Mouse (Mus musculus) adrenal gland, postnatal 36 days (tissue): ENCODE measurements around the gene Ak1. TPM values are rescaled to one million over a fixed set of nuclear protein-coding genes. Genes with fewer than 3 reads are reported as not detected.
A peak's percentile ranks its signal among the peaks of the same experiment; 100 is the strongest.

Experiments used
- DNase-seq, 2 experiments: peaks; one replicate each; pipeline ENCODE4 v3.0.0; 2021; ENCODE audit warnings: mixed read lengths in 1 of 2
- total RNA-seq, 2 experiments: library from RNA; stranded (reverse); gene quantifications; 2 replicates each; pipeline ENCODE4 v1.2.3; 2021

Ak1 gene
- total RNA-seq, 2 experiments from 2014 or later: 49.4 to 50.0 TPM

DNA sequence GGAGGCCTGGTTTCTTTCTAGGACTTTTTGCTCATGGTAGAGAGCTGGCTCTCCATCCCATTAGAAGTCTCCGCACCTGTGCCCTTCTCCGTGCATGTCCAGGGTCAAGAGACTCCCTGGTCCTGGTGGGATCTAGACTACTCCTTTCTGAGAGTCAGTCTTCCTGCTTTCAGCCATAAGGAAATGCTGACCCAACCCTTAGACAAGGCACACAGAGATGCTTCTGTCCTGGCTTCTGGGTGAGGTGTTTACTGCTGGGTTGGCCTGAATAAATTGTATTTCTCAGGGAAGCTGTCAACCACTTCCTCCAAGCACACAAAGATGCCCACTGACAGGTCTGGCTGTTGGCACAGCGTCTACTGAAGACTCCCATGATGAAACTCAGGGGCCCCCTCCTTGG lies 22.1 kb upstream of the Ak1 start, which contains the start of gene St6galnac6:
Gene St6galnac6, plus strand, starts transcription at position 301 of the 400 bp plus-strand sequence.
- no peak for DNase-seq

DNA sequence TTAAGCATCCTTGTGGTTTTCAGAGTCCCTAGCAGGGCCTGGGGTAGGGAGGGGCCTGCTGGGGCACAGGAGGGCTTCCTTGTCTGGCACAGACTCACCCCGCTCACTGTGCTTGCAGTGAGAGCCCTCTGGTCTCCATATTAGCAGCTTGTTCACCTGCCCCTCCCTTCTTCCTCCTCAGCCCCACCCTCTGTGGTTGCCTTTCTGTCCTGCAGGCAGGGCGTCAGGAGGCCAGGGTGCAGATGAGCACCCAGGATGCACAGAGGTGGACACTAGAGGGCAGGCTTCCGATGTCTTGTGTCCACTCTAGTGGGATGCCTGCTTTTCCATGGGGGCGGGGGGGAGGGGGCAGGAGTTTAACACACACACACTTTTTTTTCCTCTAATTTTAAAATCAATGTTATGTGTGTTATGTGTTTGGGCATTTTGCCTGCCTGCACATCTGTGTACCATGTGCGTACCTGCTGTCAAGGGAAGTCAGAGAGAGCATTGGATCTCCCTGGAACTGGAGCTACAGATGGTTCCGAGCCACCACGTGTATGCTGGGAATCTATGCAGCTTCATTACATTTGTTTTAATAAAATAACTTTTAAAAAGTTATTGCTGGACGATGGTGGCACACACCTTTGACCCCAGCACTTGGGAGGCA lies 20.0 kb upstream of the Ak1 start:
- DNase-seq: peak; percentile 52 to 69

DNA sequence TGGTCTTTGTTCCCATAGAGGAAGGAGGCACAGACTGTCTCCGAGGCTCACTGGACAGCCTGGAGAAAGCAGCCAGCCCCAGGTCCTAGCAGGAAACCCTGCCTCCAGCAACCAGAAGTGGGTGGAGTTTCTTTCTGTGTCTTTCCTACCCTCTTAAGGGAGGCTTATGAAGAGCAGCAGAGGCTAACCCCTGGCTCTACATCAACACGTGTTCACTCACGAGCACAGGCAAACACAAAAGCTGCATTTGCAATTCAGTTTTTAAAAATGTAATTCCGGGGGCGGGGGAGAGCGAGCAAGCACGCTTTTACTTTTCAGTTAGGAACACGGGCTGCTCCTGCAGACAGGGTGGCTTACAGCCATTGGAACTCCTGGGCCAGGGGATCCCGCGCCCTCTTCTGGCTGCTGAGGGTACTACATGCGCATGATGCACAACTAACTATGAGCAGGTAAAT lies 18.9 kb upstream of the Ak1 start:
- peak; percentile 91 for DNase-seq

DNA sequence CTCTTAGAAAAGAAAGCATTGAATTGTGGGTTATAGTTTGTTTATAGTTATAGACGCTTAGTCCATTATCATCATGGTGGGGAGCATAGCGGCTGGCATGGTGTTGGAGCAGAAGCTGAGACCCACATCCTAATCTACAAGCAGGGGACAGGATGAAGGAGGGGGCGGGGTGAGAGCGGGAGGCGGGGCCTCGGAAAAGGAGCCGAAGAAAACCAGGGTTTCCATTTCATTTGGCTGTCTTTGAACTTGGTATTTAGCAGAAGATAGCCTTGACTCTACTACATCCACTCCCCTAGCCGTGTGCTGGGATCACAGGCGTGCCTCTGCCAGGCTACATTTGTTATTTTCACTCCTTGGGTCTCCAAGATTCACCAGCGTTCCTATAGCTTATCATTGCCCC lies 16.9 kb upstream of the Ak1 start:
- no peak for DNase-seq

DNA sequence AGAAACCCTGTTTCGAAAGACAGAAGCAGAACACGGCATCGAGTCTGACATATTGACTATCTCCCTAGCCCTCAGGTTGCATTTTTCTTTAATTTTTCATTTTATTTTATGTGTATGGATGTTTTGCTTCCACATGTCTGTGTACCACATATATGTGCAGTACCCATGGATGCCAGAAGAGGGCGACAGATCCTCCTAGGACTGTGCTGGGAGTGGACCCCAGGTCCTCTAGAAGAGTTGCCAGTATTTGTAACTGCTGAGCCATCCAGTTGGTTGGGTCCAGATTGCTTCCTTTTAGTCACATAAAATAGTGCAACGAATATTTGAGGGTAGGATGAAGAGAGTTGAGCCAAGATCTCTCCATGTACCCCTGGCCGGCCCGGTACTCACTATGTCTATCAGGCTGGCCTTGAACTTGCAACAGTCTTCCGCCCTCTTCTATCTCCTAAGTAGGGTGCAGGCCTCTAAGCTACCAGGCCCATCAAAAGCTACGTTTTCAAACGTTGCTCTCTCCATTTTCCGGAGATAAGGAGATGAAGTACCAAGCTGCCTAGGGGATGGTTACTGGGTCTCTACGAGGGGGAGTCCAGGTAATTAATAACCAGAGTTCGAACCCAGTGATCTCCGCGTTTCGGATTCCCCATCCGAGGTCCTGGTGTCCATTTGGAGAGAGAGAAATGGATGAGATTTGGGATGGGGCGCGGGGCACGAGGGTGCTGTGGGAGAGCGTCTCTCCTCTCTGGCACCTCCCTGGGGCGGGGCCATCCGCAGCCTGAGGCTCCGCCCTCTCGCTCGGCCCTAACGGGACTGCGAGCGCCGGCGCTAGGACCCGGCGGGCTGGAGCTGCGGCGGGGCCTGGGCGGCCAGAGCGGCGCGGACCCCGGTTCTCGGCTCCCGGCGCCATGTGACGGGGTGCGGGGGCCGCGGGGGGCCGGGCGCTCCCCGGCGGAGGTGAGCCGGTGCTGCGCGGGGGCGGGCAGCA lies 15.1 kb upstream of the Ak1 start:
- DNase-seq: peak; percentile 91 to 97

DNA sequence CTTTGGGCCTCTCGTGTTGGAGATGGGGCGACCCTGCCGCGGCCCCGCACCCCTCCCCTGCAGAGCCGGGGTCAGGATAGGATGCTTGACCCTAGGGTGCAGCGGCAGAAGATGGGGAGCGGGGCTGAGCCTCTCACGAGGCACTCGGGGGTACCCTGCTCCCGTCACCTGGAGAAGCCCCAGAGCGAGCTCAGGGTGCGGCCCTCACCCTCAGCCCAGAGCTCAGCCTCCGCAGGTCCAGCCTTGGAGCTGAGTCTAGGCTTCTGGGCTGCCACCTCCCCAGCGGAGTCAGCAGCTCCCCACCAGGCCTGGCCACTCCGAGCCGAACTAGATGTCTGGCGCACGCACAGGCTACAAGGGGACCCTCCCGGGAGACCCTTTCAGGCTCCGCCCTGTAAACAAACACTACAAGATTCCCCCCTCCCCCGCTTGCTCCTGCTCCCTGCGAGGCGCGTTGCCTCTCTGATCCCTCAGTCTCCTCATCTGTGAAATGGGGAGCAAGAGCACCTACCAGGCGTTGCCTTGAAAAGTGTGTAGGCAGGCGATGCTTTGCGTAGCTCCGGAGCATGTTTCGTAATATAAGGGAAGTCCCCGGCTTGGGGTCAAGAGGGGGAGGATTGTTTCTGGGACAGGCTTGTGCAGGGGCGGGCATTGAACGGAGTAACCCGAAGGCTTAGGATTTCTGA lies 14.2 kb upstream of the Ak1 start:
- DNase-seq: peak; percentile 34 to 60

DNA sequence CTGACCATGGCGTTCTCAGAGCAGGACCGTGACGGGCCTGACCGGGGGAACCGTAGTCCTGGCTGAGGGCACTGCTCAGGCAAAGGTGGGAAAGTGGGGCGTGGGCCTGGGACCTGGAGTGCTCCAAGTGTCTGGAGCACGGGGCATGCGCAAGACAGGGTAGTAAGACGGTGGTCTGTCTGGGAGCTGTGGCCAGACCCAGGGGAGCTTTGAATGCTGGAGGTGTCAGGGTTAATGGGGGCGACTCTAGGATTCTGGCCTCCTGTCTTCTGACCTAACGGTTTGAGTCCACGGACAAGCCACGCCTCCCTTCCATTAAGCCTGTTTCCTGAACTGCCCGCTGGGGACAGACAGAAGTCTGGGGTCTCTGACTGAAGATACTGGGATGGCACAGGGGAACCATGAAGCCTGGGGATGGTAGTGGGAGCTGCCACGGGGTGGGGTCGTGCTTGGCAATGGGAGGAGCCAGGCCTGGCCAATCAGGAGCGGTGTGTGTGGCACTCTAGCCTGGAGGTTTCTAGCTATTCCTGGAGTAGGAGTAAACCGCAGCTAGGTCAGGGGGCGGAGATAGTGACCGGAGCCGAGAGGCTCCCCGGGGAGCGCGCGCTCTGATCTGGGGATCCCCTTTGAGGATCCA lies 13.3 kb upstream of the Ak1 start:
- peak; percentile 89 to 90 for DNase-seq

DNA sequence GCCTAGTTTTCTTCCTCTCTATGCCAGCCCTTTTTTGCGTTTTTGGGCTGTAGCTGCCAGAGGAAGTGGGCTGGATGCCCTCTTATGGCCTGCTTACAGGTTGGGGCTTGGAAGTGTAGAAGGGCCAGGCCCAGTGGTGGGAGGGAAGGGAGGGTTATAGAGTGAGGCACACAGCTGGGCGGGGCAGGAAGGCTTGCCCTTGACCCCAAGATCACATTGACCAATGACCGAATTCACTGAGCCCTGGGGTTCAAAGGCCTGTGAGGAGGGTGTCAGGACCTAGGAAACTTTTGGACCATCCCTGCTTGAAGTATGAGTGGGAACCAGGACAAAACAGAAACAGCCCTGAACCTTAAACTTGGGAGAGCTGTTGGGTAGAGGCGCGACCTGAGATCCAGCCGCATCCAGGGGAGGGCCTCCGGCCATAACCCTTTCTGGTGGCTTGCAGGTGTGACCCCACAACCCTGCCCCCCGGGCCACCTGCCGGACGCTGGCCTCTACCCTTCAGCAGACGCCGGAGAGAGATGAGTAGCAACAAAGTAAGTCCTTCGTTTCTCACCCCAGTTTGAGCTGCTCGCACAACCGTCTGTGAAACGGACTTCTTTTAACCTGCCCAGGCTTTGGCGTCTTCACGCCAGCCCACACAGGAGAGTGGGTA lies 12.7 kb upstream of the Ak1 start:
- DNase-seq: peak in 1 of 2 experiments; percentile 76

DNA sequence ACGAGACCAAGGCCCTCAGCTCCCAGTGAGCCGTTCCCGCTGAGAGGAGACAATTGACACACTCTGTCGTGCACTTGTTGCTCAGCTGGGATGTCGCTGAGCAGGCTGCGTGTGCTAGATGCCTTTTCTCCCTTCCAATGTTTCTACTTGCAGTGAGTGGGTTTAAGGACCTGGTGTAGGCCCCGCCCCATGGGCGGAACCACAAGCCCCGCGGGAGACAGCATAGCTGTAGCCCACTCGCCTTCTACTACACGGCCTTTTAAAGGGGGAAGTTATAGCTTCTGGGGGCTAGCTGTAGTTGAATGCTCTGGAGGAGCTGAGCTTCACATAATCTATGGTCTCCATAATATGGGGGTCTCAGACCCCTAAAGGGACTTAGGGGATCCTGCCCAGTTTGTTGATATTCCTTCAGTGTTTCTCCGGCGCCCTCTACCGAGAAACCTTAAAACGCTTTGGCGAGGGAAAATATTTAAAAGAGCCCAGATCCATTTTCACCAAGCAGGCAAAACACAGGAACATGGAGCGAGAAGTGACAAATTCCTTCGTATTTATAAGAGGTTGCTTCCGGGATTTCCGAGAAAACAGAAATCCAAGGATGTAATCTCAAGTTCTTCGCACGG lies 10.8 kb upstream of the Ak1 start:
- DNase-seq: peak; percentile 46 to 74

DNA sequence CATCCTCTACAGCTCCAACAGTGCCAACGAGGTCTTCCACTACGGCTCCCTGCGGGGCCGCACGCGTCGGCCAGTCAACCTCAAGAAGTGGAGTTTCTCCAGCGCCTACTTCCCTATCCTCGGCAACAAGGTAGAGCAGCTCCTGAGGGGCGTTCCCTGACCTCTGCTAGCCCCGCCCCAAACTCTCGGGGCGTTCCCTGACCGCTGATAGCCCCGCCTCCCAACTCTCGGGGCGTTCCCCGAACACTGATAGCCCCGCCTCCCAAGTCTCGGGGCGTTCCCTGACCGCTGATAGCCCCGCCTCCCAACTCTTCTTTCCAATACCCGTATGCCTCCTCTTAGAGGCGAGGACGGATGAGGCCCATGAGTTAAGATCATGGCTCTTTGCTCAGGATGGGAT lies 9.3 kb upstream of the Ak1 start:
- DNase-seq: no peak

DNA sequence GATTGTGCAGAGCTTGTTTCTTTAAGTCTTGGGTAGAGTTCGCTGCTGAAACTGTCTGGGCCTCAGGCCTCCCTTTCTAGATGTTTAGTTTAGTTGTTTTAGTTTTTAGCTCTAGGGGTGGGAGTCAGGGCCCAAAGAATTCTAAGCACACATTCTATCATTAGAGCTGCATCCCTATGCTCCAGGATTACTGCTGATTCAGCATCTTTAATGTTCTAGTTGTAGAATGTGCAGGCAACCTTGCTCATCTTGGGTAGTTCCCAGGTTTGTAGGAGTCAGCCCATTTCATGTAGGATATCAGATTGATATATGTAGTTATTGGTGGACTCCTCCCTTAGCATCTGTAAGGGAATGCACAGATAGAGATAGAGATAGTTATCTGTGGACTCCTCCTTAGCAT lies 4.4 kb upstream of the Ak1 start:
- DNase-seq: no peak

DNA sequence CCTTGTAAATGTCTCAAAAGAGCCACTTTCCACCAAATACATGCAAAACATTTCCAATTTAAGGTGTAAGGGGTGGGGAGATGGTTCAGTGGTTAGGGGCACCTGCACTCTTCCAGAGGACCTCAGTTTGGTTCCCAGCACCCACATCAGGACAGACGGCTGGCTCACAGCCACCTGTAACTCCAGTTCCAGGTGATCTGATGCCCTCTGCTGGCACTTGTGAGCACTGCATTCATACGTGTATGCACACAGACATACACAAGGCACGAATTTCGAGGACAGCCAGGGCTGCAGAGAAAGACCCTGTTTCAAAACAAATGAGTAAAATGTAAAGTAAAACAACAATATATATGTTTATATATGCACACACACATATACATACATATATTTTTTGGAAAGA lies 4.0 kb upstream of the Ak1 start:
- peak in 1 of 2 experiments; percentile 13 for DNase-seq

DNA sequence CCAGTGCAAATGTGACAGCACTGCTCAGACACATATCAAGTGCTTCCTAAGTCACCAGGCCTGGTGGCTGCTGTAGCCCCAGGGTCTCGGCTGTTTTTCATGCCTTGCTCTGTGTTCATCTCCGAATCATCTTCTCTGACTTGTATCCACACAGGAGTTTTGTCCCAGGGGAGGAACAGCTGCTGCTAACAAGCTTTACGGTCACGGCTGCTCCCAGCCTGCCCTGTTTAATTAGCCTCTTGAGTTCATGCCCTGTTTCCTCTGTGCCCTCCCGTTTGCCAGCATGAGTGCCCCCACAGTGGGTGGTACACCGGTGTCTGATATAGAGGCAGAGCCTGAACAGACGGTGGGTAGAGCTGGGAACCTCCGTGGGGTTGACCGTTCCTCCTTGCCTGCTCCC lies 3.5 kb upstream of the Ak1 start:
- no peak for DNase-seq

DNA sequence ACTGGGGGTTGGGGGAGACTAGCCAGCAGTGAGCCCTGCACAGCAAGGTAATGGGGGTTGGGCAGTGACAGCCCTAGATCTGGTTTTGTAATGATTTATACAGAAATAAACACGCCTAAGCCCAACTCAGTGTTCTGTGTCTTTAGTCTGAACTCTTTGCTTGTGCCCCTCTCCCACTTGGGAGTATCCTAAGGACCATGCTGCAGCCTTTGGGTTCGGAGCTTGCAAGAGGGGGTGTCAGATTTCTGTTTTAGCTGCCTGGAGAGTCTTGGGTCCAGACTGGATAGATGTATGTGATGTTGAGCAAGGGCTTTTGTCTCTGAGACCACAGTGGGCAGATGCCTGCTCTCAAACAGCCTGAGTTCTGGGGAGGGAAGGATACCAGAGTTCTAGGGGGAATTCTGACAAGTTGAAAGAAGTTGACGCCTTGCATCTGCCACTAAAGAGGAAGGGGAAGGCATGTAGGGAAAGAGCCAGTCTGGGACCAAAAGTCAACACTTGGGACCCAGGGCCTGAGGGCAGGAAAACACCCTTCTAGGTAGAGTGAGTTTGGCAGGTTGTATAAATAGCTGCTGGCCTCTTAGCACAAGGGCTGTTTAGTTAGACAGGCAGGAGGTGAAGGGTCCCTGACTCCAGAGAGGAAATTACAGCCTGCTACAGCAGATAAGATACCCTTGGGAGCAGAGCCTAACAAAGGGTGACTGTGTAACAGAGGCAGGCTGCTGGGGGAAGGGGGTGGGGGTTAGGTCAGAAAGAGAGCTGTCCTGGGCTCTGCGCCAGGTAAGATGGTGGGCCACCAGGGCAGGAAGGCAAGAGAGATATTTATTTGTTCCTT lies 659 bp upstream of the Ak1 start:
- DNase-seq: peak; percentile 58 to 75

DNA sequence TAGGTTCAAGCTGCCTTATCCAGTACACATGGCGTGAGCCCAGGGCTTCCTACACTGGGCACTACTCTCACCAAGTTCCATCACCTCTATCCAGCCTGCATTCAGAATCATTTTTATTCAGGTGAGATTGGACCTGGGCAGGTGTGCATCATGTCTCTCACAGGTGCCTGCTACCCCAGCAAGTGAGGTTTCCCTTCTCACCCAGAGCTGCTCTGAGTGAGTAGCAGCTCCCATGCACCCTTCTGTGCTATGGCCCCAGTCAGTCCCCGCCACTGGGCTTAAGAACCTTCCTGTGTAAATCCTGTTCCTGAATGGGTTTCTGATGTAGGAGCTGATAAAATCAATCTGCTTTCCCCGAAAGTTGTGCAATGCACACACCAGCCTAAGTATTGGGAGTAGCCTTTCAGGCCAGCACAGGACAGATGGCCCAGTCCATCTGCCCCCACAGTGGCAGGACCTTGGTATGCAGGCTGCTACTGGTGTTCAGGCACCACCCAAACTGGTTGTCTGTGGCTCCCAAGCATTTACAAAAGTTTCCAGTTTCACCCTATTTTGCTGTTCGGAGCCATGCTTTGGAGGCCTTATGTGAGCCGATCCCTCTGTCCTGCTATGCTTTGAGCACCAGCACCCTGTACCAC lies 2.7 kb downstream of the Ak1 start:
- DNase-seq: no peak

DNA sequence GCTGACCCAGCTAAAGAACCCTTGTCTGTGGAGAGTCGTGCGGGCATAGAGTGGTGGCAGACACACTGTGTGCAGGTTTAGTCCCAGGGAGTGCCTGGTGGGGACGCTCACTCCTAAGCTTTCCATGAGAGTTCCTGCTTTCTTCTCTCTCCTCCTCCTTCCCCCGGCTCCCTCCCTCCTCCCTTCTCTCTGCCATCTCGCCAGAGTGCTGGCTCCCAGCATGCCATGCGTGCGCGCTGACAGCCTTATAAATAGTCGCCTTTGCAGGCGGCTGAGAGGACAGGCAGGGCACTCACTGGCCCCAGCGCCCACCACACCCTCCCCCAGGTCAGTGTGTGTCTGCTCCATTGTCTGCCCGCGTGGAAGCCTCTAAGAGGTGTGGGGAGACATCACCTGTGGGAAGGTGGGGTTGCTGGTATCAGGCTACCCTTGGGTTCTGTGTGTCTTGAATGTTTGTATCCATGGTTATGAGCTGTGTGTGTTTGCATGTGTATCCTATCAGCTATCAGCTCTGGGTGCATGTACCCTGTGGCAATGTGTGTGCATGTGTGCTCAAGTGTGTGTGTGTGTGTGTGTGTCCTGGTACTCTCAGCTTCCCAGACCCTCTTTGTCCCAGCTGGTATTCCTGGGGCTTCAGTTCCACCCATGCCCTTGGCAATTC lies 3.8 kb downstream of the Ak1 start:
- DNase-seq: peak; percentile 86 to 88

DNA sequence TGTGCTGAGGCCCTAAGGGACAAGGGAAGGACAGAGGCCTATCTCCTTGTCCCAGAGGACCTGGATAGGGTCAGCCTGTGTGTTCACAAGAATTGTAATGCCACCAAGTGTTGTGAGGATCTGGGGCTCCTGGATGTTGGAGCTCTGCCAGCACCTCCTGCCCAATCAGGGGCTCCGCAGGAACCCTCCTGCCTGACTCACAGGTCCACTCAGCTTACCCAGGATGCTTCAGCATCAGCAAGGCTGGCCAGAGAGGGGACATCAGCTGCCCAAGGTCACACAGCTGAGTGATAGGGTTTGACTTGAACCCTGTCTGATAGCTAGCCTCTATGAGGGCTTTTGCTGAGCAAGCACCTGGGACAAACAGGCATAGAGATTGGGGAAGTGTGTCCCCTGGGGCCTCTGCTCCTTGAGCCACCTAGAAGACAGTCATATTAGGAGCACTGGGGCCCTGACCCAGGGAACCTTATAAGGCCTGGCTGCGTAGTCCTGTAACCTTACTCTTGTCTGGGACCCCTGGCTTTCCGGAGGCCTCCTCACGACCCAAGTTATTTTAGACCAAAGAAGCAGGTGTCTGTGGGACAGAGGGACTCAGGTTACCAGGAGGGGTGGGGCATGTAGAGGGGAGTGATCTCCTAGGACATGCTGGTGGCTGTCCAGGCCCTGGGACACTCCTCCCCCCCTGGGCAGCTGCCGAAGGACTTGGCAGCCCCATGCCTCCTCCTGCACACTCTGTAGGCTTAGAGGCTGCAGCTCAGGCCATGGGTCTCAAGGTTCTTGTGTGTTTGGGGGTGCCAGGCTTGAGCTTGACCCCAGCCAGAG lies 4.5 kb downstream of the Ak1 start:
- DNase-seq: peak; percentile 81 to 90
